Mouse (Mus musculus): ENCODE measurements around the gene Pde10a.

- TF ChIP-seq NANOG (IDR thresholded peaks at IDR 0.05; ENCODE audit: borderline replicate concordance, low read length), result no peak
- no peak for TF ChIP-seq CTCF (conservative IDR thresholded peaks at IDR 0.05; ENCODE audit: low read length)
- TF ChIP-seq POU5F1 (IDR thresholded peaks at IDR 0.05; ENCODE audit: borderline replicate concordance, low read length), result no peak
These were observed 316.8 kb downstream of the Pde10a start for GRCm38 (mm10) chr17:8841897-8842540.
